ENCODE assay signal across 7 mouse cellular contexts in the genomic region with DNA sequence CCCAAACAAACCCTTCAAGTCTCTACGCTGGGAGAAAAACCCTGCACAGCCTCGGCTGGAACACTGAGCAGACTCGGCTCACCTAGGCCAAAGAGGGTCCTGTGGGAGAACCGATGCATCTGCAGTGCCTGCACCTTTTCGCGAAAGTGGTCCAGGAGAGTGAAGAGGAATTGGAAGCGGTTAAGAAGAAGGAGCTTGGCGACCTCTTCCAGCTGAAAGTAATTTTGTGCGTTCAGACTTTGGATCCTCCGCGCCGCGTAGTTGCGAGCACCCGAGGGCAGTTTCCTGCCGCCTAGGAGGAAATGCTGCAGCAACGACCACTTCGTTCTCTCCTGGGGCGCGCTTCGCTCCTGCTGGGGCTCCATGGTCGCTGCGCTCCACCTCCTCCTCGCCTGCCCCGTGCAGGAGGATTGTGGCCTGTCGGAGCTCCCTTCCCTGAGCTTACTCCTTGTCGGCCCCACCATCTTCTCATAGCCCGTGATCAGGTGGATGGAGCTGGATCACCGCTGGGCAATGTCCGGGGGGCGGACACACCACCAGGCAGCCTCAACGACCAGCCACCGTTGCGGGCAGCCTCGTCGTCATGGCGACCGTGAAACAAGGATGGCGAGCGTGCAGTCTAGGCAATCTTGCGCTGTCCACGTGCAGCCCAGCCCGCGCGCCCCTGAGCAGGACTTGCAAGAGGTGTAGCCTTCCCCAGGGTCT. TPM values are rescaled to one million over a fixed set of nuclear protein-coding genes. Genes with fewer than 3 reads are reported as not detected.
DNase-seq lines count a peak whose midpoint lies in the region; ATAC-seq lines count a peak whose summit lies in the region.

Gene Dpy19l2 (minus strand): TSS at position 594 of the 705 bp plus-strand sequence.

- H3K36me3 ChIP-seq in embryonic facial prominence, embryonic 15.5 days, result no peaks in the 10 kb centered on the region
- H3K36me3 ChIP-seq in limb, embryonic 12.5 days, result no peaks in the 10 kb centered on the region
- no peaks in the 10 kb centered on the region for H3K36me3 ChIP-seq in neural tube, embryonic 14.5 days (ENCODE audit: control insufficient read depth, insufficient read depth, low read length)

- 1% methylated on average over 45 of the region's 45 CpGs for WGBS in embryonic facial prominence, embryonic 15.5 days
- under 1% methylated on average over 45 of the region's 45 CpGs for WGBS in limb, embryonic 12.5 days
- WGBS in neural tube, embryonic 14.5 days, result under 1% methylated on average over 45 of the region's 45 CpGs

- H3K9ac ChIP-seq in embryonic facial prominence, embryonic 15.5 days, result no peak within 1 kb of the TSS
- H3K9ac ChIP-seq in limb, embryonic 12.5 days (replicated peaks), result peak within 1 kb of the TSS; percentile 46
- peak within 1 kb of the TSS; percentile 41; the same call in 1 of the 2 replicates for H3K9ac ChIP-seq in neural tube, embryonic 14.5 days (replicated peaks; ENCODE audit: low read depth, low read length)

- H3K4me1 ChIP-seq in embryonic facial prominence, embryonic 15.5 days, result peaks cover 11% of the 10 kb centered on the region
- peaks cover 7% of the 10 kb centered on the region; the same call in 1 of the 2 replicates for H3K4me1 ChIP-seq in limb, embryonic 12.5 days (replicated peaks)
- H3K4me1 ChIP-seq in neural tube, embryonic 14.5 days (ENCODE audit: control insufficient read depth, insufficient read depth, low read length), result no peaks in the 10 kb centered on the region

- H3K4me3 ChIP-seq in embryonic facial prominence, embryonic 15.5 days (replicated peaks), result peak within 1 kb of the TSS; percentile 43
- peak within 1 kb of the TSS; percentile 44 for H3K4me3 ChIP-seq in limb, embryonic 12.5 days (replicated peaks)
- H3K4me3 ChIP-seq in neural tube, embryonic 14.5 days (ENCODE audit: low read depth, low read length), result peak within 1 kb of the TSS; percentile 38

- H3K27ac ChIP-seq in embryonic facial prominence, embryonic 15.5 days (replicated peaks), result no peak within 1 kb of the TSS
- no peak within 1 kb of the TSS for H3K27ac ChIP-seq in limb, embryonic 12.5 days
- no peak within 1 kb of the TSS for H3K27ac ChIP-seq in neural tube, embryonic 14.5 days (ENCODE audit: low read depth, low read length)

- no peak for ATAC-seq in embryonic facial prominence, embryonic 15.5 days (ENCODE audit: insufficient number of reproducible peaks, low FRiP score, low TSS enrichment, low read depth)
- ATAC-seq in hematopoietic stem cell, adult 5-6 weeks (replicated peaks in 1 of 2; ENCODE audit: insufficient read depth in 1 of 2, low FRiP score in 2 of 2, low TSS enrichment in 1 of 2, low read depth in 1 of 2, poor library complexity in 2 of 2, severe bottlenecking in 2 of 2), result peak; percentile 42 to 72
- peak; percentile 87 for ATAC-seq in limb, embryonic 12.5 days (ENCODE audit: insufficient number of reproducible peaks, insufficient read depth, low FRiP score, low TSS enrichment, low read depth)
- ATAC-seq in neural tube, embryonic 14.5 days (ENCODE audit: low read depth), result peak; percentile 97

- H3K27me3 ChIP-seq in embryonic facial prominence, embryonic 15.5 days, result peaks cover 11% of the 10 kb centered on the region
- H3K27me3 ChIP-seq in limb, embryonic 12.5 days, result peaks cover 34% of the 10 kb centered on the region
- H3K27me3 ChIP-seq in neural tube, embryonic 14.5 days (ENCODE audit: control insufficient read depth, insufficient read depth, low read length), result no peaks in the 10 kb centered on the region

- H3K4me2 ChIP-seq in embryonic facial prominence, embryonic 15.5 days (replicated peaks), result peak within 1 kb of the TSS; percentile 83
- H3K4me2 ChIP-seq in limb, embryonic 12.5 days, result peak within 1 kb of the TSS; percentile 77
- peak within 1 kb of the TSS; percentile 73 for H3K4me2 ChIP-seq in neural tube, embryonic 14.5 days (ENCODE audit: low read depth, low read length)

- peak; percentile 10 for DNase-seq in ovary, postnatal 14 days (ENCODE audit: low spot score)
- no peak for DNase-seq in ovary, postnatal 10 days (ENCODE audit: low spot score)
- DNase-seq in natural killer cell, adult 2 months (ENCODE audit: low spot score in 2 of 2), result no peak

- H3K9me3 ChIP-seq in embryonic facial prominence, embryonic 15.5 days (replicated peaks), result no peaks in the 10 kb centered on the region
- H3K9me3 ChIP-seq in limb, embryonic 12.5 days, result 0 out of 2 replicates have a peak, but pooled peaks cover 6% of the 10 kb centered on the region
- no peaks in the 10 kb centered on the region for H3K9me3 ChIP-seq in neural tube, embryonic 14.5 days (ENCODE audit: control insufficient read depth, low read length)

RNA-seq across cellular contexts. Expression of gene Dpy19l2, which starts in this region (rescaled TPM):
- 0.47 and 0.83 TPM in 2 replicates for polyA plus RNA-seq in embryonic facial prominence, embryonic 15.5 days (2015; fragmentation: Nextera tagmentation; extraction: Ambion mirVana)
- total RNA-seq in hematopoietic stem cell, adult 5-6 weeks (2017), result not detected in 2 replicates
- polyA plus RNA-seq in limb, embryonic 12.5 days (2016; fragmentation: Nextera tagmentation; extraction: Ambion mirVana), result 0.14 and 0.36 TPM in 2 replicates
- polyA plus RNA-seq in neural tube, embryonic 14.5 days (2014; fragmentation: Nextera tagmentation; extraction: Ambion mirVana), result 0.32 TPM in 2 replicates

Comparison
In these comparisons a context has a peak if more than half of its experiments do, and no peak if none do; other contexts are left out.
1. Peak in ATAC-seq in hematopoietic stem cell, adult 5-6 weeks; RNA of the gene not detected or under 1 TPM.
2. Peak in ATAC-seq, H3K4me3 ChIP-seq, H3K9ac ChIP-seq and H3K4me2 ChIP-seq in limb, embryonic 12.5 days; RNA of the gene not detected or under 1 TPM.
3. Peak in ATAC-seq, H3K4me3 ChIP-seq, H3K9ac ChIP-seq and H3K4me2 ChIP-seq in neural tube, embryonic 14.5 days; RNA of the gene not detected or under 1 TPM.